Mouse (Mus musculus) liver, embryonic 14.5 days (tissue): ENCODE data around the gene Pam. TPM values are rescaled to one million over a fixed set of nuclear protein-coding genes. Genes with fewer than 3 reads are reported as not detected.

Source experiments
- ATAC-seq: fragments of 200-750 bp; cut with Nextera tagmentation; 2 replicates; pipeline ENCODE4 v1.8.0; 2017; ENCODE audit warnings: moderate number of reproducible peaks, mild to moderate bottlenecking, moderate library complexity; ENCODE audit not compliant: insufficient read depth
- DNase-seq, 3 experiments: peaks; one replicate each; pipeline ENCODE4 v3.0.0-alpha.2; 2012 to 2013; ENCODE audit warnings: low read depth in 3 of 3, low spot score in 3 of 3
- H3K27ac ChIP-seq: fragments of 300-500 bp; sonication (generic); 2 replicates; pipeline ENCODE4 v1.5.1; 2014; ENCODE audit warnings: moderate library complexity, mild to moderate bottlenecking, control low read depth, inconsistent platforms
- H3K27me3 ChIP-seq: fragments of 300-500 bp; sonication (generic); 2 replicates; pipeline ENCODE4 v1.6.1; 2014; ENCODE audit warnings: mild to moderate bottlenecking, low read length, moderate library complexity; ENCODE audit not compliant: control insufficient read depth, insufficient read depth
- H3K36me3 ChIP-seq: fragments of 300-500 bp; sonication (generic); replicated peaks from 2 replicates; pipeline ENCODE4 v1.6.1; 2014; ENCODE audit warnings: low read depth; ENCODE audit not compliant: control insufficient read depth, insufficient read depth
- H3K4me1 ChIP-seq, 2 experiments: fragments of 200-500 bp in 1 of 2; fragments of 300-500 bp in 1 of 2; sonication (generic) in 1 of 2; replicated peaks; 2 replicates each; pipeline ENCODE4 v1.6.1; 2012 to 2014; ENCODE audit warnings: antibody characterized with exemption in 1 of 2, inconsistent platforms in 1 of 2, low read length in 1 of 2; ENCODE audit not compliant: control insufficient read depth in 2 of 2, insufficient read depth in 2 of 2
- H3K4me2 ChIP-seq: fragments of 300-500 bp; sonication (generic); 2 replicates; pipeline ENCODE4 v1.6.1; 2014; ENCODE audit warnings: low read depth, mild to moderate bottlenecking, control low read depth, moderate library complexity
- H3K4me3 ChIP-seq, 2 experiments: fragments of 200-500 bp in 1 of 2; fragments of 300-500 bp in 1 of 2; sonication (generic) in 1 of 2; 2 replicates each; pipeline ENCODE4 v1.5.1; 2012 to 2014; ENCODE audit warnings: low read depth in 2 of 2, low read length in 2 of 2, mild to moderate bottlenecking in 2 of 2, control low read depth in 1 of 2, inconsistent platforms in 1 of 2, moderate library complexity in 1 of 2; ENCODE audit not compliant: insufficient read depth in 1 of 2
- H3K9ac ChIP-seq: fragments of 300-500 bp; sonication (generic); replicated peaks from 2 replicates; pipeline ENCODE4 v1.6.1; 2014; ENCODE audit warnings: mild to moderate bottlenecking, control low read depth, moderate library complexity
- H3K9me3 ChIP-seq: fragments of 300-500 bp; sonication (generic); 2 replicates; pipeline ENCODE4 v1.6.1; 2016; ENCODE audit warnings: low read length, mixed read lengths; ENCODE audit not compliant: control insufficient read depth
- CTCF ChIP-seq: IDR thresholded peaks from 2 replicates; pipeline ENCODE4 v1.5.1; 2016; ENCODE audit warnings: antibody characterized with exemption, low read depth, control low read depth
- EP300 ChIP-seq: IDR thresholded peaks from 2 replicates; pipeline ENCODE4 v1.6.1; 2016; ENCODE audit warnings: antibody characterized with exemption, low read depth
- WGBS: fragments of 180-500 bp; shearing (Covaris S2); extraction: QIAGEN DNeasy Blood & Tissue Kit; methylation state at CpG from one replicate; pipeline ENCODE4 v1.1.7; 2014; ENCODE audit not compliant: insufficient replicate concordance; 5-methylcytosine and 5-hydroxymethylcytosine counted together
- polyA plus RNA-seq, 2 experiments: library from polyadenylated mRNA; depleted of rRNA in 1 of 2; stranded (reverse) in 1 of 2; unstranded in 1 of 2; fragments of >200 nt; fragmentation: Nextera tagmentation in 1 of 2; extraction: Ambion mirVana in 1 of 2; gene quantifications; 2 replicates each; pipeline versions ENCODE4 v1.2.1 to v1.2.3; 2012 to 2014

Pam gene
- polyA plus RNA-seq, 2 experiments = 5.1 to 7.6 TPM

DNA sequence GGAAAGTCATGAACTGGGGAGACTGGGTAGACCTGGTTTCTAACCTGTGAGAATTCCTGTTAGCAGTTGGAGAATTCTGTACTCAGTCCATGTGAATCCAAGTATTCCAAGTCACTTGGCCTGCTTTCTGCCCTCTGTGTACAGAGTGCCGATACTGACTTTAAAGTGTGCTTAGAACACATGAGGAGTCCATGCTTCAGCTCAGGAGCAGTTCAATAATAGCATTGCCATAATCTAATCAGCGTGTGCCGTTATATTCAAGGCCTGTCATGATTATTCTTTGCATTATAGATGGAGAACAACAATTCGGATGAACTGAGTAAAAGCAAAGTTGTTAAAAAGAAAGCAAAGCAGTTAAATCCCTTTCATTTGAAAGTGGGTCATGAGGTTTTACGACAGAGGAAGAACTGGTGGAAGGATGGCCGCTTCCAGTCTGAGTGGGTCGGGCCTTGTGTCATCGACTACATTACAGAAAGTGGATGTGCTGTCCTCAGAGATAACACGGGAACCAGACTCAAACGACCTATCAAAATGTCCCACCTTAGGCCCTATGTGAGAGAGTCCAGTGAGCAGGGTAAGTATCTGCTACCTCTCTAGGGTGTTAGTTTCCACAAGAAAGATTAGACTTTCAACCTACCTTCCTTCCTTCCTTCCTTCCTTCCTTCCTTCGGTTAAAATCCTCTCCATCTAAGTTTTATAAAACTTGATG lies 309.6 kb downstream of the Pam start:
- H3K9ac ChIP-seq = no peak overlapping the region
- no peaks in the 10 kb centered on the region for H3K27me3 ChIP-seq
- DNase-seq (peak in 2 of 3 experiments; percentile 44 to 47), ATAC-seq (peak; percentile 95)
- no peak overlapping the region for H3K4me3 ChIP-seq
- 53% methylated on average over 11 of the region's 11 CpGs for WGBS
- H3K4me1 ChIP-seq = peaks cover 6 to 7% of the 10 kb centered on the region in 2 experiments
- no peaks in the 10 kb centered on the region; the same call in 1 of the 2 replicates for H3K36me3 ChIP-seq
- peak; percentile 52 for TF ChIP-seq EP300
- TF ChIP-seq CTCF = no peak
- no peak overlapping the region; the same call in 1 of the 2 replicates for H3K27ac ChIP-seq
- no peaks in the 10 kb centered on the region for H3K9me3 ChIP-seq
- no peak overlapping the region for H3K4me2 ChIP-seq

DNA sequence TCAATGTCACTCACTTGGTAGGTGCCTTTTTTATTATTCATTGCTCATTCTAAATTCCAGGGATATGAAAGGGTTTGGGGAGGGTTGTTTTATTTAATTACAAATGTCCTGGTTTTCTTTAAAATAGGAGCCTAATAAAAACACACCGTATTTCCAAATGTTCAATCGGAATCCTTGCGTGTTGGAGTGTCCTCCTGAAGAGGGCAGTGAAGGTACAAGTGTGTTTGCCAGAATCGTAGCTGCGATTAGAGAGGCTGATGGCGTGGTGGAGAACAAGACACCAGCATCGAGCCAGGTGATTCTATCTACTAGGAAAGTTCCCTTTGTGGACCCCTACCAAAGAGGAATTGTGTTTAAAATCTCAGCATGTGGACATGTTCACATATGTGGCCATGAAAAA lies 310.5 kb downstream of the Pam start:
- no peak for DNase-seq
- no peak overlapping the region for H3K9ac ChIP-seq
- no peak overlapping the region for H3K4me2 ChIP-seq
- WGBS = 83% methylated on average over 7 of the region's 7 CpGs
- no peak overlapping the region for H3K4me3 ChIP-seq
- H3K36me3 ChIP-seq = no peaks in the 10 kb centered on the region; the same call in 1 of the 2 replicates
- TF ChIP-seq EP300 (no peak), CTCF (no peak)
- H3K4me1 ChIP-seq = peaks cover 6 to 7% of the 10 kb centered on the region in 2 experiments
- no peak overlapping the region for H3K27ac ChIP-seq
- ATAC-seq = no peak
- no peaks in the 10 kb centered on the region for H3K27me3 ChIP-seq
- H3K9me3 ChIP-seq = no peaks in the 10 kb centered on the region

DNA sequence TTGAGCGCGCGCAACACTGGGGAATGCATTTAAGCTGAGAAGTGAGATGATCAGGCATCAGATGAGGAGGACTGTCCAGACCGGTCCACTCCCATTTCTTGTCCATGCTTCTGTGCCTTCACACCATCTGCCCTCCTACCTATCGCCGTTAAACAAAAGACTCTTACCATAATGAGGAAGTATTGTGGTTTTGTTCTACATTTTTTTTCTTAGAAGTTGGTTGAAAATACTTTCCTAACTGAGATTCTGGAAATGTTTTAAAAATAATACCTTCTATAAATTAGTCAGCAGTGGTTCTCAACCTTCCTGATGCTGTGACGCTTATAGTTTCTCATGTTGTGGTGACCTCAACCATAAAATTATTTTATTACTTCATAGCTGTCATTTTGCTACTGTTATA lies 313.8 kb downstream of the Pam start:
- no peak for TF ChIP-seq EP300
- no peak for TF ChIP-seq CTCF

DNA sequence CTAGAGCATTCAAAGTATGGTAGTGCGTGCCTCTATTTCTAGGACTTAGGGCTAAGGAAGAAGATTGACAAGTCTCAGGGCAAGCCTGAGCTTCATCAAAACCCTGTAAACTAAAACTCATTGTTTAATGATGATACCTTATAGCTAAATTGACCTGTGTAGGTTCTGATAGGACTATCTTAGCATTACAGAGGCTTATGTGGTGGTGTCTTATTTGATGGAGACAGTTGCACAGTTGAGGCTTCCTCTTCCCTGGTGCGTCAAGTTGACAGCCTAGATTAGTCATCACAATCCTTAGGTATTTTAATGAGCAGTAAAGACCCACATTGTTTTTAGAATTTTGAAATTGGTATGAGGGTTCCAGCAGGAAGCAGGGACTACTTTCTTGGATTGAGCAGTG lies 321.5 kb downstream of the Pam start:
- Histone ChIP-seq H3K4me2 (no peak overlapping the region), H3K9ac (no peak overlapping the region), H3K9me3 (no peaks in the 10 kb centered on the region), H3K4me1 (peaks cover 18 to 22% of the 10 kb centered on the region in 2 experiments), H3K36me3 (peaks cover 4% of the 10 kb centered on the region; the same call in 1 of the 2 replicates), H3K4me3 (no peak overlapping the region), H3K27ac (no peak overlapping the region), H3K27me3 (no peaks in the 10 kb centered on the region)
- WGBS = 57% methylated on average over 2 of the region's 2 CpGs
- peak in 1 of 3 experiments; percentile 36 for DNase-seq
- TF ChIP-seq CTCF (no peak), EP300 (no peak)
- no peak for ATAC-seq

More for the DNA sequence above, 313.8 kb downstream of the Pam start:
- H3K9me3 ChIP-seq = no peaks in the 10 kb centered on the region
- H3K9ac ChIP-seq = no peak overlapping the region
- no peaks in the 10 kb centered on the region for H3K27me3 ChIP-seq
- no peak for ATAC-seq
- H3K4me2 ChIP-seq = no peak overlapping the region
- no peaks in the 10 kb centered on the region; the same call in 1 of the 2 replicates for H3K36me3 ChIP-seq
- H3K4me3 ChIP-seq = no peak overlapping the region
- WGBS = 80% methylated on average over 7 of the region's 7 CpGs
- peaks cover 6 to 7% of the 10 kb centered on the region in 2 experiments for H3K4me1 ChIP-seq
- H3K27ac ChIP-seq = no peak overlapping the region
- no peak for DNase-seq

DNA sequence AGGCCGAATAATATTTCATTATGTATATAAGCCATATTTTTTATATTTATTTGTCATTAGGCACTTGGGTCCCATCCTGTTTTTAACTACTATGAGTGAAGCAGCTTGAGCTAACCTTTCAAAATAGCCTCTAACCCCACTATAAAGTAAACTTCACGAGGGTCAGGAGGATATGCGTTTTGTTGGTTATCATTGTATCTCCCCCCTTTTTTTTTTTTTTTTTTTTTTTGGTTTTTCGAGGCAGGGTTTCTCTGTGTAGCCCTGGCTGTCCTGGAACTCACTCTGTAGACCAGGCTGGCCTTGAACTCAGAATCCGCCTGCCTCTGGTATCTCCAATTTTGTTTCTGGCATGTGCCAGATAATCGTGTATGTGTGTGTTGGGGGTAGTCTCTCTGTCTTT lies 322.1 kb downstream of the Pam start:
- no peak overlapping the region for H3K9ac ChIP-seq
- no peak overlapping the region for H3K27ac ChIP-seq
- no peaks in the 10 kb centered on the region for H3K27me3 ChIP-seq
- ATAC-seq (no peak), DNase-seq (no peak)
- no peaks in the 10 kb centered on the region for H3K9me3 ChIP-seq
- H3K4me2 ChIP-seq = no peak overlapping the region
- WGBS = 58% methylated on average over 6 of the region's 6 CpGs
- no peak overlapping the region for H3K4me3 ChIP-seq
- H3K36me3 ChIP-seq = peaks cover 4% of the 10 kb centered on the region; the same call in 1 of the 2 replicates
- no peak for TF ChIP-seq EP300
- no peak for TF ChIP-seq CTCF
- peaks cover 18 to 22% of the 10 kb centered on the region in 2 experiments for H3K4me1 ChIP-seq
